Comparison of ENCODE assay signal across 8 mouse cellular contexts in the genomic region with DNA sequence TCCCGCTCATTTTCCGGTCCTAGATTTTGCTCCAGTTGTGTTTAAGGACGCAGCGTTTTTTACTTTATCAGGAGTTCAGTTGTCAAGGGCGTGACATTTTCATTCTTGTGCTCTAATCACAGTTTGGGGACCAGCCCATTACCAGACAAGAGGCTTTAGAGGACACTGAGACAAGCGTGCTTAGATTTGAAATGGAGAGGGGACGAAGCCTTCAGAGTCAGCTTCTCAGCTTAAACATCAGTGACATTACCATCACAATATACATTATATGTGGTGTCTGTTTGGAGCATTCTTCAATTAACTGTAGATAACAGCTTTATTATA. TPM values are rescaled to one million over a fixed set of nuclear protein-coding genes. Genes with fewer than 3 reads are reported as not detected.
DNase-seq lines count a peak whose midpoint lies in the region; ATAC-seq lines count a peak whose summit lies in the region.

No protein-coding gene starts in this region.

- H3K9ac ChIP-seq in heart, embryonic 15.5 days = peak overlapping the region; percentile 88
- peak overlapping the region; percentile 94 for H3K9ac ChIP-seq in hindbrain, embryonic 12.5 days
- H3K9ac ChIP-seq in midbrain, embryonic 12.5 days (replicated peaks) = peak overlapping the region; percentile 98

- peak overlapping the region; percentile 95 for H3K27ac ChIP-seq in heart, embryonic 15.5 days
- peak overlapping the region; percentile 91 for H3K27ac ChIP-seq in hindbrain, embryonic 12.5 days
- H3K27ac ChIP-seq in midbrain, embryonic 12.5 days (replicated peaks) = peak overlapping the region; percentile 93

- DNase-seq in heart, adult 9 months (ENCODE audit: low spot score in 2 of 2) = no peak
- peak; percentile 41 for DNase-seq in MEL-GATA-1-ER (ENCODE audit: extremely low read depth, low read depth)
- no peak for DNase-seq in B cell, adult 2 months
- DNase-seq in gastrocnemius, adult 18-20 months (ENCODE audit: low spot score) = no peak
- DNase-seq in left cerebral cortex, postnatal 14 days (ENCODE audit: low spot score in 2 of 2) = no peak

- peak overlapping the region; percentile 78 for H3K4me3 ChIP-seq in heart, embryonic 15.5 days
- H3K4me3 ChIP-seq in hindbrain, embryonic 12.5 days = peak overlapping the region; percentile 84
- peak overlapping the region; percentile 95 for H3K4me3 ChIP-seq in midbrain, embryonic 12.5 days

- no peaks in the 10 kb centered on the region for H3K27me3 ChIP-seq in heart, embryonic 15.5 days
- no peaks in the 10 kb centered on the region for H3K27me3 ChIP-seq in hindbrain, embryonic 12.5 days
- no peaks in the 10 kb centered on the region for H3K27me3 ChIP-seq in midbrain, embryonic 12.5 days

- H3K4me2 ChIP-seq in heart, embryonic 15.5 days = peak overlapping the region; percentile 64
- peak overlapping the region; percentile 74 for H3K4me2 ChIP-seq in hindbrain, embryonic 12.5 days (replicated peaks)
- H3K4me2 ChIP-seq in midbrain, embryonic 12.5 days (replicated peaks) = peak overlapping the region; percentile 62

- no peaks in the 10 kb centered on the region for H3K9me3 ChIP-seq in heart, embryonic 15.5 days (replicated peaks)
- peaks cover 7% of the 10 kb centered on the region; the same call in 1 of the 2 replicates for H3K9me3 ChIP-seq in hindbrain, embryonic 12.5 days (replicated peaks)
- H3K9me3 ChIP-seq in midbrain, embryonic 12.5 days = 0 out of 2 replicates have a peak, but pooled peaks cover 6% of the 10 kb centered on the region

- no peak for ATAC-seq in heart, embryonic 15.5 days (replicated peaks; ENCODE audit: insufficient number of reproducible peaks, insufficient read depth, low FRiP score, low read depth)
- 0 out of 2 replicates have a peak, but pooled peaks have one; percentile 3 for ATAC-seq in hindbrain, embryonic 12.5 days (ENCODE audit: low FRiP score)
- no peak for ATAC-seq in midbrain, embryonic 12.5 days (ENCODE audit: low FRiP score, low read depth)

- peaks cover 17% of the 10 kb centered on the region for H3K4me1 ChIP-seq in heart, embryonic 15.5 days (replicated peaks)
- peaks cover 10% of the 10 kb centered on the region; the same call in 1 of the 2 replicates for H3K4me1 ChIP-seq in hindbrain, embryonic 12.5 days
- H3K4me1 ChIP-seq in midbrain, embryonic 12.5 days = peaks cover 14% of the 10 kb centered on the region

- H3K36me3 ChIP-seq in heart, embryonic 15.5 days = no peaks in the 10 kb centered on the region
- no peaks in the 10 kb centered on the region for H3K36me3 ChIP-seq in hindbrain, embryonic 12.5 days
- no peaks in the 10 kb centered on the region for H3K36me3 ChIP-seq in midbrain, embryonic 12.5 days

- intact Hi-C loops in left cerebral cortex, postnatal 14 days (cut with DNase I) = no loop called here

- 2% methylated on average over 7 of the region's 7 CpGs for WGBS in heart, embryonic 15.5 days
- 3% methylated on average over 7 of the region's 7 CpGs for WGBS in hindbrain, embryonic 12.5 days
- 5% methylated on average over 7 of the region's 7 CpGs for WGBS in midbrain, embryonic 12.5 days

RNA-seq across cellular contexts. Expression of a gene that starts 1.4 kb away (rescaled TPM):
- polyA plus RNA-seq in heart, embryonic 15.5 days (2015; fragmentation: Nextera tagmentation; extraction: Ambion mirVana) = 42.7 and 49.0 TPM in 2 replicates
- polyA plus RNA-seq in hindbrain, embryonic 12.5 days (2016; fragmentation: Nextera tagmentation; extraction: Ambion mirVana) = 72.7 and 77.4 TPM in 2 replicates
- 75.5 and 80.1 TPM in 2 replicates for polyA plus RNA-seq in midbrain, embryonic 12.5 days (2016; fragmentation: Nextera tagmentation; extraction: Ambion mirVana)
- 10 to 100 TPM; 16.0 to 16.9 TPM for total RNA-seq in gastrocnemius, adult 18-20 months (2021)
- 10 to 100 TPM; 44.2 to 46.0 TPM for total RNA-seq in left cerebral cortex, postnatal 14 days (2021)
